Mouse (Mus musculus) skeletal muscle tissue, adult 2 months (tissue): ENCODE data around the gene Dirc2.
A peak's percentile ranks its signal among the peaks of the same experiment; 100 is the strongest.

Source experiments
- DNase-seq: peaks from one replicate; pipeline ENCODE4 v3.0.0-alpha.2; 2012; ENCODE audit warnings: low read depth, low spot score

Gene Dirc2

GRCm38 (mm10) chr16:35772598-35772997 lies 3.4 kb upstream of the Dirc2 start:
- no peak for DNase-seq

- no peak for DNase-seq
These were observed 2.5 kb upstream of the Dirc2 start for GRCm38 (mm10) chr16:35771606-35772005.

- DNase-seq, result no peak
These were observed 2.0 kb upstream of the Dirc2 start for GRCm38 (mm10) chr16:35771141-35771540.

GRCm38 (mm10) chr16:35769878-35770657 lies 912 bp upstream of the Dirc2 start, which contains the start of gene Hspbap1:
Gene Hspbap1 (plus strand): TSS chr16:35770375.
- DNase-seq, result peak; percentile 89

GRCm38 (mm10) chr16:35768469-35768784 lies 729 bp downstream of the Dirc2 start:
- no peak for DNase-seq

- no peak for DNase-seq
These were observed 2.8 kb downstream of the Dirc2 start for GRCm38 (mm10) chr16:35766366-35766765.

- no peak for DNase-seq
These were observed 3.7 kb downstream of the Dirc2 start for GRCm38 (mm10) chr16:35765449-35765848.

- no peak for DNase-seq
These were observed 4.2 kb downstream of the Dirc2 start for GRCm38 (mm10) chr16:35764941-35765340.

GRCm38 (mm10) chr16:35763590-35764296 lies 5.4 kb downstream of the Dirc2 start:
- DNase-seq, result no peak

- no peak for DNase-seq
These were observed 9.8 kb downstream of the Dirc2 start for GRCm38 (mm10) chr16:35759401-35759800.

GRCm38 (mm10) chr16:35756697-35757096 lies 12.5 kb downstream of the Dirc2 start:
- DNase-seq, result no peak

- DNase-seq, result no peak
These were observed 13.4 kb downstream of the Dirc2 start for GRCm38 (mm10) chr16:35755502-35756334.

GRCm38 (mm10) chr16:35753926-35754325 lies 15.2 kb downstream of the Dirc2 start:
- DNase-seq, result no peak

- DNase-seq, result no peak
These were observed 17.3 kb downstream of the Dirc2 start for GRCm38 (mm10) chr16:35751841-35752240.

- no peak for DNase-seq
These were observed 19.8 kb downstream of the Dirc2 start for GRCm38 (mm10) chr16:35749385-35749784.

GRCm38 (mm10) chr16:35748237-35748603 lies 20.9 kb downstream of the Dirc2 start:
- no peak for DNase-seq

GRCm38 (mm10) chr16:35747417-35748236 lies 21.5 kb downstream of the Dirc2 start:
- DNase-seq, result peak; percentile 83

- no peak for DNase-seq
These were observed 26.8 kb downstream of the Dirc2 start for GRCm38 (mm10) chr16:35742251-35742937.

GRCm38 (mm10) chr16:35741621-35742020 lies 27.5 kb downstream of the Dirc2 start:
- DNase-seq, result no peak

GRCm38 (mm10) chr16:35740943-35741342 lies 28.2 kb downstream of the Dirc2 start:
- peak; percentile 61 for DNase-seq

GRCm38 (mm10) chr16:35740357-35740756 lies 28.8 kb downstream of the Dirc2 start:
- no peak for DNase-seq
